Mouse (Mus musculus) limb, embryonic 11.5 days (tissue): ENCODE data around the gene Lhfp. TPM values are rescaled to one million over a fixed set of nuclear protein-coding genes. Genes with fewer than 3 reads are reported as not detected.

Experiments
- ATAC-seq: fragments of 200-750 bp; cut with Nextera tagmentation; 2 replicates; pipeline ENCODE4 v1.8.0; 2017; ENCODE audit warnings: low read depth; ENCODE audit not compliant: insufficient number of reproducible peaks, low FRiP score, low TSS enrichment
- DNase-seq: peaks from one replicate; pipeline ENCODE4 v3.0.0-alpha.2; 2015; ENCODE audit warnings: low spot score
- H3K27ac ChIP-seq: fragments of 300-500 bp; sonication (generic); replicated peaks from 2 replicates; pipeline ENCODE4 v1.5.1; 2014; ENCODE audit warnings: low read depth, mild to moderate bottlenecking, low read length
- H3K27me3 ChIP-seq: fragments of 300-500 bp; sonication (generic); 2 replicates; pipeline ENCODE4 v1.6.1; 2014; ENCODE audit warnings: mild to moderate bottlenecking, low read length, mixed read lengths; ENCODE audit not compliant: control insufficient read depth, insufficient read depth
- H3K36me3 ChIP-seq: fragments of 300-500 bp; sonication (generic); 2 replicates; pipeline ENCODE4 v1.6.1; 2014; ENCODE audit warnings: mild to moderate bottlenecking, low read length, moderate library complexity, mixed read lengths; ENCODE audit not compliant: control insufficient read depth, insufficient read depth
- H3K4me1 ChIP-seq: fragments of 300-500 bp; sonication (generic); 2 replicates; pipeline ENCODE4 v1.6.1; 2014; ENCODE audit warnings: low read length, mixed read lengths; ENCODE audit not compliant: control insufficient read depth, insufficient read depth
- H3K4me2 ChIP-seq: fragments of 300-500 bp; sonication (generic); 2 replicates; pipeline ENCODE4 v1.6.1; 2014; ENCODE audit warnings: low read depth, mild to moderate bottlenecking, moderate library complexity; ENCODE audit not compliant: severe bottlenecking
- H3K4me3 ChIP-seq: fragments of 300-500 bp; sonication (generic); 2 replicates; pipeline ENCODE4 v1.5.1; 2014; ENCODE audit warnings: low read depth, low read length
- H3K9ac ChIP-seq: fragments of 300-500 bp; sonication (generic); 2 replicates; pipeline ENCODE4 v1.6.1; 2014; ENCODE audit warnings: mild to moderate bottlenecking, low read length
- H3K9me3 ChIP-seq: fragments of 300-500 bp; sonication (generic); 2 replicates; pipeline ENCODE4 v1.6.1; 2016; ENCODE audit warnings: low read length; ENCODE audit not compliant: control insufficient read depth
- WGBS: fragments of 180-500 bp; shearing (Covaris S2); extraction: QIAGEN DNeasy Blood & Tissue Kit; methylation state at CpG from one replicate; pipeline ENCODE4 v1.1.7; 2014; 5-methylcytosine and 5-hydroxymethylcytosine counted together
- polyA plus RNA-seq: library from polyadenylated mRNA; unstranded; fragments of >200 nt; fragmentation: Nextera tagmentation; extraction: Ambion mirVana; gene quantifications from 2 replicates; pipeline ENCODE4 v1.2.1, GENCODE M21; 2014

Gene Lhfp
- polyA plus RNA-seq, 1 experiment from 2014 or later, result 61.0 TPM

- H3K36me3 ChIP-seq, result no peaks in the 10 kb centered on the region
- H3K4me2 ChIP-seq, result no peak overlapping the region
- WGBS, result 51% methylated on average over 8 of the region's 8 CpGs
- no peak overlapping the region for H3K4me3 ChIP-seq
- no peaks in the 10 kb centered on the region for H3K9me3 ChIP-seq
- H3K4me1 ChIP-seq, result no peaks in the 10 kb centered on the region
- DNase-seq (no peak), ATAC-seq (no peak)
- no peak overlapping the region for H3K9ac ChIP-seq
- H3K27me3 ChIP-seq, result no peaks in the 10 kb centered on the region
- H3K27ac ChIP-seq, result no peak overlapping the region
Observed at GRCm38 (mm10) chr3:53166001-53166400, 124.7 kb downstream of the Lhfp start.

GRCm38 (mm10) chr3:53169486-53169885, 128.2 kb downstream of the Lhfp start:
- Histone ChIP-seq H3K4me1 (no peaks in the 10 kb centered on the region), H3K36me3 (no peaks in the 10 kb centered on the region), H3K27me3 (no peaks in the 10 kb centered on the region), H3K9ac (no peak overlapping the region), H3K9me3 (no peaks in the 10 kb centered on the region), H3K27ac (no peak overlapping the region), H3K4me2 (no peak overlapping the region), H3K4me3 (no peak overlapping the region)
- no peak for DNase-seq
- 86% methylated on average over 3 of the region's 3 CpGs for WGBS
- no peak for ATAC-seq

DNA sequence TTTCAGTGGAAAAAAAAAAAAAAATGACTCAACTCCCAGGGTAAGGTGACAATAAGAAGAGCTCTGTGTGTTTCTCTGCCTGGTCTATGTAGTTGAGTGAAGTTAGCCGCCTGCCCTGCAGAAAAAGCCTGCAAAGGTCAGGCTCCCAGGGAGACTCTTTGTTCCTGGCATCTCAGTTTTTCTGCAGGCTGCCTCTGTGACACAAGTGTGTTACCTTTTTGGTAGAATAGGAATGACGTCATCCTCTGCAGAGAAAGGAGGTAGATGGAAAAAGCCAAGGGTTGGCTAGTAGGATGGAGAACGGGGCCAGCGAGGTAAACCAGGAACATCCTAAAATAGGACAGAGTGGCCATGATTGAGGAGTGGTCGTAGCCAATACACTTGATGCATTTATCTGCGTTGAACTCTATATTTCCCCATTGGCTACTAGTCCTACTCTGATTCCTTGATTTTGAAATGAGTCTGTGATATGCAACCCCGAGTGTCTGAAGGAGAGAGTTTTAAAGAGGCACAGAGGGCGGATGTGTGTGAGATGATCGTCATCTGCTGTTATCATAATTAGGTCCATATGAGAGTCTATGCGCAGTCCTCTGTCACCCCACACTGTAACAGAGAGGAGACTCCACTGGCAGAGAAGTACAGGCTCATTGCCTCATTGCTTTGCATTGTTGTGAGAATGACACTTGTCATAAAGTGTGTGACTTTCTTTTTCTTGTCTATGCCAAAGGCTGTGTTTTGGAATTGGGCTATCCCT, 132.2 kb downstream of the Lhfp start:
- WGBS, result 78% methylated on average over 10 of the region's 10 CpGs
- no peaks in the 10 kb centered on the region for H3K27me3 ChIP-seq
- H3K4me3 ChIP-seq, result no peak overlapping the region
- no peak overlapping the region for H3K4me2 ChIP-seq
- H3K9ac ChIP-seq, result no peak overlapping the region
- H3K27ac ChIP-seq, result no peak overlapping the region
- ATAC-seq (no peak), DNase-seq (no peak)
- H3K9me3 ChIP-seq, result no peaks in the 10 kb centered on the region
- no peaks in the 10 kb centered on the region for H3K4me1 ChIP-seq
- H3K36me3 ChIP-seq, result no peaks in the 10 kb centered on the region

- Histone ChIP-seq H3K9me3 (no peaks in the 10 kb centered on the region), H3K9ac (no peak overlapping the region), H3K4me3 (no peak overlapping the region), H3K27me3 (no peaks in the 10 kb centered on the region), H3K36me3 (no peaks in the 10 kb centered on the region), H3K4me2 (no peak overlapping the region), H3K27ac (no peak overlapping the region), H3K4me1 (no peaks in the 10 kb centered on the region)
- 93% methylated on average over 6 of the region's 6 CpGs for WGBS
- ATAC-seq (no peak), DNase-seq (no peak)
Observed at GRCm38 (mm10) chr3:53179936-53180335, 138.6 kb downstream of the Lhfp start.

GRCm38 (mm10) chr3:53185439-53185838, 144.1 kb downstream of the Lhfp start:
- H3K9ac ChIP-seq, result no peak overlapping the region
- ATAC-seq, result no peak
- no peak overlapping the region for H3K4me3 ChIP-seq

GRCm38 (mm10) chr3:53193441-53193840, 152.1 kb downstream of the Lhfp start:
- Histone ChIP-seq H3K9me3 (no peaks in the 10 kb centered on the region; the same call in 1 of the 2 replicates), H3K9ac (no peak overlapping the region), H3K27me3 (no peaks in the 10 kb centered on the region), H3K4me3 (no peak overlapping the region), H3K4me1 (no peaks in the 10 kb centered on the region), H3K36me3 (no peaks in the 10 kb centered on the region), H3K4me2 (no peak overlapping the region), H3K27ac (no peak overlapping the region)
- DNase-seq (no peak), ATAC-seq (no peak)
- 85% methylated on average over 4 of the region's 4 CpGs for WGBS

More at GRCm38 (mm10) chr3:53185439-53185838, 144.1 kb downstream of the Lhfp start:
- H3K4me1 ChIP-seq, result no peaks in the 10 kb centered on the region
- 83% methylated on average over 2 of the region's 2 CpGs for WGBS
- no peak for DNase-seq
- no peaks in the 10 kb centered on the region for H3K9me3 ChIP-seq
- no peak overlapping the region for H3K4me2 ChIP-seq
- no peaks in the 10 kb centered on the region for H3K27me3 ChIP-seq
- no peaks in the 10 kb centered on the region for H3K36me3 ChIP-seq
- H3K27ac ChIP-seq, result no peak overlapping the region

DNA sequence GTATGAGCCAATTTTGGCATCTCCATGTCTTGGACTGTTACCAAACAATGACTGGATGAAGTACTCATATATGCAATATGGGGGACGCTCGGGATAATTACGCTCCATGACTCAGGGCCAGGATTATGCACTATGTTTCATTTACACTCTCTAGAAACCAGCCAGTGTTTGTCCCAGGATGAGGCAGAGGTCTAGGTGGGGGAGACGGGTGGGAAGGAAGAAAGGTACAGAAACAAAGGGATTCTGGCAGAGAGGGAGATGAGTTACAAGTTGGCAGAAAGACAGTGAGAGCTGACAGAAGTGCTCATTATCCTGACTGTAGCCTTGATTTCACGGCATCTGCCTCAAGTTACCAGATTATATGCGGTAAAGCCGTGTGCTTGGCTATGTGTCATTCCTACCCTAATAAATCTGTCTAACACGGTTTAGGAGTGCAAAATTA, 154.4 kb downstream of the Lhfp start:
- no peak for ATAC-seq
- Histone ChIP-seq H3K27me3 (no peaks in the 10 kb centered on the region), H3K4me1 (no peaks in the 10 kb centered on the region), H3K9ac (no peak overlapping the region), H3K4me3 (no peak overlapping the region), H3K36me3 (no peaks in the 10 kb centered on the region), H3K9me3 (no peaks in the 10 kb centered on the region; the same call in 1 of the 2 replicates), H3K4me2 (no peak overlapping the region), H3K27ac (no peak overlapping the region)
- 72% methylated on average over 8 of the region's 8 CpGs for WGBS
- DNase-seq, result no peak

- Histone ChIP-seq H3K27me3 (no peaks in the 10 kb centered on the region), H3K9me3 (no peaks in the 10 kb centered on the region; the same call in 1 of the 2 replicates), H3K27ac (no peak overlapping the region), H3K36me3 (no peaks in the 10 kb centered on the region), H3K9ac (no peak overlapping the region), H3K4me1 (peaks cover 9% of the 10 kb centered on the region; the same call in 1 of the 2 replicates), H3K4me3 (no peak overlapping the region), H3K4me2 (no peak overlapping the region)
- ATAC-seq (no peak), DNase-seq (no peak)
- 70% methylated on average over 8 of the region's 8 CpGs for WGBS
Observed at GRCm38 (mm10) chr3:53200175-53200574, 158.8 kb downstream of the Lhfp start.
